In the genomic region with DNA sequence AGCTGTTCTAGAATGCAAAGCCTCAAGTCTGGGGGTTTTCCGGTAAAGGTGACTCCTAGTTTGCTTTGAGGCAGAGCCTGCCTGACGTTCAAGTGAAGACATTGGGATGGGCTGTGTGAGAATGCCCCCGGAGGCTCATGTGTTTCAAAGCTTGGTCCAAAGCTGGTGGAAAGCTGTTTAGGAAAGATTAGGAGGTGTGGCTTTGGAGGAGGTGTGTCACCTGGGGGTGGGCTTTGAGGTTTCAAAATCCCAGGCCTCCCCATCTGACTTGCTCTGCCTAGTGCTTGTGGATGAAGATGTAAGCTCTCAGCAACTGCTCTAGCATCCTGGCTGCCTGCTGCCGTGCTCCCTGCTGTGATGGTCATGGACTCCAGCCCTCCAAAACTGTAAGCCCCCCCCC, we compare ENCODE assay signal across 19 mouse cellular contexts. TPM values are rescaled to one million over a fixed set of nuclear protein-coding genes. Genes with fewer than 3 reads are reported as not detected.
A peak's percentile ranks its signal among the peaks of the same experiment; 100 is the strongest.
DNase-seq lines count a peak whose midpoint lies in the region; ATAC-seq lines count a peak whose summit lies in the region.
"Had no signal": no experiment of that assay in that cellular context is flagged by ENCODE, and none has a peak within 500 bp of the region (broad histone marks: within the 10 kb centered on the region; RNA-seq: fewer than 3 reads in every experiment).

No protein-coding gene starts in this region.

- intact Hi-C loops in gastrocnemius, postnatal 36 days (cut with DNase I), result no loop called here

- no peak for ATAC-seq in frontal cortex, adult (ENCODE audit: low TSS enrichment)
- ATAC-seq: activated CD4-positive, CD25-positive, alpha-beta regulatory T cell, adult 4 months; forebrain, embryonic 14.5 days; forebrain, embryonic 16.5 days; Patski had no signal

- peak; percentile 49 for DNase-seq in ES-CJ7 (ENCODE audit: low read depth, low spot score)
- peak; percentile 70 for DNase-seq in R1 (ENCODE audit: low read depth, low spot score)
- no peak for DNase-seq in lung, postnatal 36 days
- no peak for DNase-seq in gastrocnemius, postnatal 36 days
- DNase-seq: adrenal gland, adult 8-10 months; adrenal gland, postnatal 14 days; adrenal gland, postnatal 36 days; cerebellum, adult 11 months; cerebellum, adult 18-20 months; cerebellum, adult 8-10 months; cerebellum, adult 9-11 months; cerebellum, postnatal 14 days; cerebellum, postnatal 36 days; embryo, embryonic 11 days had no signal

RNA-seq across cellular contexts. Expression of gene Mxd3, which starts 6.1 kb away (rescaled TPM):
- total RNA-seq in gastrocnemius, postnatal 36 days (2021), result under 1 TPM; 0.38 to 0.54 TPM

RNA-seq across cellular contexts. Expression of gene Rab24, which starts 14.0 kb away (rescaled TPM):
- 10 to 100 TPM; 27.0 to 30.9 TPM for total RNA-seq in gastrocnemius, postnatal 36 days (2021)

RNA-seq across cellular contexts. Expression of gene Prelid1, which starts 15.4 kb away (rescaled TPM):
- total RNA-seq in gastrocnemius, postnatal 36 days (2021), result 10 to 100 TPM; 21.6 to 23.6 TPM

RNA-seq across cellular contexts. Expression of gene Lman2, which starts 26.9 kb away (rescaled TPM):
- total RNA-seq in gastrocnemius, postnatal 36 days (2021), result 10 to 100 TPM; 34.5 to 36.2 TPM

RNA-seq across cellular contexts. Expression of gene Rgs14, which starts 33.8 kb away (rescaled TPM):
- total RNA-seq in gastrocnemius, postnatal 36 days (2021), result under 1 TPM; 0.27 to 0.48 TPM

Comparison
In these comparisons a context has a peak if more than half of its experiments do, and no peak if none do; other contexts are left out.
1. DNase-seq: peak in ES-CJ7 (single experiment) and R1 (single experiment); none in lung, postnatal 36 days (single experiment) and gastrocnemius, postnatal 36 days (0 of 2).